Mouse (Mus musculus) adipocyte (in vitro differentiated cells): Measurements from ENCODE around the gene Tfap4.
A peak's percentile ranks its signal among the peaks of the same experiment; 100 is the strongest.
"Not testable (repeated sequence)": the region's sequence is repeated elsewhere in the genome, so short reads cannot be mapped to it uniquely, and the experiment has no call there.

Experiments used
- DNase-seq: peaks from one replicate; pipeline ENCODE4 v3.0.0-alpha.2; 2016; ENCODE audit warnings: low spot score

Tfap4 gene

DNA sequence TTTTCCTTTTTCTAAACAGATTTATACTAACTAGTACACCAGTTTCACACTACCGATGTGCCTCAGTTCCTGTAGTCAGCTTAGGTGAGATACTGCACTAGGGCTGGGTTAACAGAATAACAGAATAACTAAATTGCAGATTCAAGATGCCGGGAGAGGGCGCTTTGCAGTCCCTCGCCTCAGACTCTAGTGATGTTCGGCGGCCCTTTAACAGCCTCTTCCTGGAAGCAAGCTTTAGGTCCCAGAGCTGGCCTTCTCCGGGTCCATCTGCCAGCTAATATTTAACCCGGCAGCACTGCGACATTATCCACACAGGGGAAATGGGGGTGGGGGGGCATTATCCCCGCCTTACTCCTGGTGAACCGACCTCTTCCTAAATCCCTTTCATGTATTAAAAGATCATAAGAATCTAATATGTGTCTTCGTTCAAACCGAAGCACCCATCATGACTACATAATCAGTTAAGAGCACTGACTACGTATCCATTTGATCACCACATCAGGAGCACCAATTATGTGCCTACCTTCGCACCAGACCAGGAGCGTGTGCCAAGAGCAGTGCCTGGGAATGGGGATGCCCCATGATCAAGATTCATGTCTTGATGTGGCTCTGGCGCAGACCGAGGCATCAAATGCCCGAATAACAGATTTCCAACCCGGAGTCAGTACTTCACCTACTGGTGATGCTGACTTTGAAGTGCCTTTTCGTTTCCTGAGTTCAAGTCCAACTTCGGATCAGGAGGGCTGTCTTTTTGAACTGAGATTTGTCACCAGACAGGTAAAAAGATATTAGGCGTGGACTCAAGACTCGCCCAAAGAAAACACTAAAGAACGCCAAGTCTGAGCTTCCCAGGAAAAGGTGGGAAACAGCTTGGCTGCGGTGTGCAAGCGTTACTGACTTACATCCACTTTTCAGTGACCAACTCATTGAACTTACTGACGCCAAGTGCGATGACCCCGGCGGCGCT is 33.5 kb upstream of the Tfap4 start:
- DNase-seq: peak; percentile 59

DNA sequence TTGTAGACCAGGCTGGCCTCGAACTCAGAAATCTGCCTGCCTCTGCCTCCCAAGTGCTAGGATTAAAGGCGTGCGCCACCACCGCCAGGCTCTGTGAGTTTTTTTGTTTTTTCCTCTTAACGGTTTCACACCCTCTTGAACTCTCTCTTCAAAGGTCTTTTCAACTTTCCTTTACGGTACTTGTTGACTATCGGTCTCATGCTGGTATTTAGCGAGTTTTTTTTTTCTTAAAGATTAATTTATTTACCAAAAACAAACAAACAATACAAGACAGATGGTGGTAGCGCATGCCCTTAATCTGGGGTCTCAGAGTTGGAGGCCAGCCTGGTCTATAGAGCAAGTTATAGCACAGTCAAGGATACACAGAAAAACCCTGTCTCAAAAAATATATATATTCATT is 30.6 kb upstream of the Tfap4 start:
- DNase-seq: peak; percentile 63

DNA sequence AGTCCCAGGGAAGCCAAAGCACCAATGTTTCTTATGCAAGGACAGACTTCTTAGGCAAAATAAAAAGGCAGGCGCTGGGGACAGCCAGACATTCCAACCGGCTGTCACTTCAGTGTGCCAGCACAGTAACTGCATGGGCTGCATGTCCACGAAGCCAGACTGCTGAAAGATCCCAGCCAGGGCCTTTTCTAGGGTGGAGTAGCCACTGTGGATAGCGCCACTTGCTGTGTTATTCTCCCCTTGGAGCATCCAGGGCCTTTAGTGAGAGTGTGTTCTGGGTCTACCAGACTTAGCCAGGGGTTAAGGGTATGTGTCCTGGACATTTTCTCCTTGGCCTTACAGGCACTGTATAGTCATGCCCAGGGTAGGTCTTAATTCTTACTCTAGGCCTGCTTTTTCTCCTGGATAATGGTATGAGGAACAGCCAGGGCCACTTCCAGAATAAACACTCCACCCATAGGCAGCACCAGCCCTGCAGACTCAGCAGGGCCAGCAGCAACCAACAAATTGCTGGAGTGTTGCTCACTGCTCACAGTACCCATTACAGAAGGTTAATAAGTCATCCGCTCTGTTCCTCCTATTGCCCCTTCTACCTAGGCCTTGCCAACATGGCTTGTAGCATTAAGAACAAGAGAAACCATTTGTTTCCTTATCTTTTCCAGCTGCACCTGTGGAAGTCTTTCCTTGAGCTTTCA is 28.0 kb upstream of the Tfap4 start:
- DNase-seq: peak; percentile 33

DNA sequence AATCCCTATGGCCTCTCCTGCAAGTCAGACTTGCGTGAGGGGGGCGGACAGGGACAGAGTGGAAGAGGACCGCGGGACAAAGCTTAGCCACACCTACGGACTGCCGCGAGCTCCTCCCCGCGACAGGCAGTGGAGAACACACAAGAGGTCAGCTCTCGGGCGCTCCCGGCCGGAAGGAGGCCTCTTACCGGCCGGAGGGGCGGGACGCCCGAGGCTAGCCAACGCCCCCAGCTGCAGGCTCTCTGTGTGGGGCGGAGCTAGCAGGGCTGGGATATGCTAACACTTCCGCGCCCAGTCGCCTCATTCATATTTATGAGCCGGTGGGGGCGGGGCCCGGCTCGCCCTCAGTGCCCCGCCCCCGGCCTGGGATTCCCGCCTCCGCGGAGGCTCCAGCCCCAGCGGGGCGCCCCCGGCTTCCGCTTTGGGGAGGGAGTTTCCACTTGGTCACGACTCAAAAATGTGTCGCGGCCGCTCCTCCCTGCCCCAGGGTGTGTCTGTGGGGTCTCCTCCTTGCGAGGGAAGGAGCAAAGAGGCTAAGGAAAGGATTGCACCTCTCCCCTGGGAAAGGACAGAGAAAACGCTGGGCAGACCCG is 27.0 kb upstream of the Tfap4 start:
- peak; percentile 98 for DNase-seq

DNA sequence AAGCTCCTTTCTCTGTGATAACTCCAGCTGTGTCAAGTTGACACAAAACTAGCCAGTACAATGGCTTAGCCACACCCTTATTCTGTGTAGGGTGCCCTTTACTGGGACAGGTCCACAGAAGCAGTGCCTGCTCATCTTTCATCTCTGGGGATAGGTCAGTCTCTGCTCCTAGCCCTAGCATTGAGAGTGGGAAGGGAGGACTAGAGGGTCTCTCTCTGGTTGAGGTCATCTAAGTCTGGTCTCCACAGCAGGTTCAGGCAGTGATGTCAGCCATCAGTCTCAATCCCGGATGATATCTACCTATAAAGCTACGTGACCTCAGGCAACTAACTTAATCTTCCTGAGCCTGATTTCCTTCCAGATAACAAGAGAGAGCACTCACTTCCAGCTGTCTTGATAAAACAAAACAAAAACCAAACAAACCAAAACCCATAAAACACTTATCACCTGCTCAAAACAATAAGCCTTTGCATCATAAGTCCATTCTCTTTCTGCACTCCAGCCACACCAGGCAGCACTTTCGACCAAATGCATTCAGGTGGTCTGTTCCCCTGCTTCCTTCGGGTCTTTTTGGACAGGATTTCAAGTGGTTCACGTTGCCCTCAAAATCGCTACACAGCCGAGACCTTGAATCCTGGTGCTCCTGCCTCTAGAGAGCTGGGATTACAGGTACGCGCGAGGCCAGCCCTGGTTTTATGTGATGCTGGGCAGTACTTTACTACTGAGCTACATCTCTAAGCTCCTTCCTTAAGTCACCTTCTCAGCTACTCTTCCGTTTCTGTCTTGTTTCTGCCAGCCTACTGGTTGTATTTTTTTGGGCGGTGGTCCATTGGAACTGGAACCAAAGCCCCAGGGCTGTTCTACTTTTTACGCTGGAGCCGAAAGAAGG is 26.2 kb upstream of the Tfap4 start:
- no peak for DNase-seq

DNA sequence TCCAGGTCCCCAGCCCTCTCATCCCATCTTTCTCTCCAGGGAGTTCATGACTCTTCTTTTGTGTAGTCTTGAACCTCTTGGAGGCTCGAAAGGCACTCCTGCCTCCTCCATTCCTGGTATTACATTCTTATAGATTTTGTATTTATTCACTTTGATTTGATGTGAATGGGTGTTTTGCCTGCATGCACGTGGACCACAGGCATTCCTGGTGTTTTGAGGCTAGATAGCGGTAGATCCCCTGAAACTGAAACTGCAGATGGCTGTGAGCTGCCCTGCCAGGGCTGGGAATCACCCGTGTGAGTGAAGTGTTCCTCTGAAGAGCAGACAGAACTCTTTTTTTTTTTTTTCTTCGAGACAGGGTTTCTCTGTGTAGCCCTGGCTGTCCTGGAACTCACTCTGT is 24.8 kb upstream of the Tfap4 start:
- no peak for DNase-seq

DNA sequence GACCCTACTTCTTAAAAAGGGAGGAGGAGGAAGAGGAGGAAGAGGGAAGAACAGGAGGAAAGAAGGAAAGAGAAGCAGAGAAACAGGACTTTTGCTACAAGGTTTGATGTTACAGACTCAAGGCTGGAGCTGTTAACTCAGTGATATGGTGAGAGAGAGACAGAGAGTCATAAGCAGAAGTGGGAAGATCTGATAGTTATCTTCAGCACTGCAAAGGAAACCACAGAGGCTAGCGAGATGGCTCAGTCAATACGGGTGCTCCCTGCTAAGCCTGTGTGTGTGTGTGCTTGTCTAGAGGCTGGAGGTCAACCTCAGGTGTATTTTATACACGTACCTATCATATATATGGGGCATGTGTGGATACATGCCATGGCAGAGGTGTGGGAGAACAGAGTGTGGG is 24.2 kb upstream of the Tfap4 start:
- DNase-seq: no peak

DNA sequence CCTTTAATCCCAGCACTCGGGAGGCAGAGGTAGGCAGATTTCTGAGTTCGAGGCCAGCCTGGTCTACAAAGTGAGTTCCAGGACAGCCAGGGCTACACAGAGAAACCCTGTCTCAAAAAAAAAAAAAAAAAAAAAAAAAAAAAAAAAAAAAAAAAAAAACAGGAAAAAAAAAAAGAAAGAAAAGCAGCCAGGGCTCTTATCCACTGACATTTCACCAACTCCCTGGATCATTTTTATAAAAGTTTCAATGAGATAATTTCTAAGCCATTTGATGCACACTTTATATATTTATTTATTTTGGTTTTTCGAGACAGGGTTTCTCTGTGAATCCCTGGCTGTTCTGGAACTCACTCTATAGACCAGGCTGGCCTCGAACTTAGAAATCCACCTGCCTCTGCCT is 21.5 kb upstream of the Tfap4 start:
- DNase-seq: not testable (repeated sequence)

DNA sequence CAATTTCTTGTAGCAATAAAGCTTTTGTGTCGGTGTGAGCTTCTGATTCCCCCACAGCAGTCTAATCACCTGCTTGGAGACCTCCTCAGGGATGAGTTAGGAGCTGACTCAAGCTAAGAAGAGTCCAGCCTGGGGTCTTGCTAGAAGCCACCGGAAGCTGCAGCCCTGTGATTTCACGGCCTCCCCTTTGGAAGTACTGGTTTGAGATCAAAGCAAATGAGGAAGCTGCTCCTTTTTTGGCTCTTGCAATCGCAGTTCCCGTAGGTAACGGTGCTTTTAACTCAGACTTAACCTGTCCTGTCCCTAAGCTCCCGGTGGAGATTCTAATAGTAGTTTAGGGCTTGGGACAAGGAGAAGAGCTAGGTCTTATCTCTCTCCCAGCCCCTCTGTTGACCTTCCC is 19.0 kb upstream of the Tfap4 start:
- no peak for DNase-seq

DNA sequence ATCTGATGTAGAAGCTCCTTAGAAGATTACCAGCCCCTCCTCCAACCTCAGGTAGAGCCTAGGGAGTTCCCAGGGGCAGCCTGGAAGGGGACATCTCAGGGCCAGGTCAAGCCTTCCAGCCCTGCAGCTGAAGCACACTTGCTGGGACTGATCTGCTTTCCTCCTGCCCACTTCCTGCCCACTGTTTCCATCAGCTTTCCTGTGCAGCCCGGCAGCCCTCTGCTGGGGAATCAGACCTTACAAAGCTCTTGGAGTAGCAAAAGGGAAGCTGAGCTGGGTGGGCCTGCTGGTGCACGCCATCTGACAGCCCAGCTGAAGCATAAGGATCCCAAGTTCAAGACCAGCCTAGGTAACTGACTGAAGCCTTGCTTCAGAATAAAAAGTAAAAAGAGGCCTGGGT is 17.2 kb upstream of the Tfap4 start:
- no peak for DNase-seq

DNA sequence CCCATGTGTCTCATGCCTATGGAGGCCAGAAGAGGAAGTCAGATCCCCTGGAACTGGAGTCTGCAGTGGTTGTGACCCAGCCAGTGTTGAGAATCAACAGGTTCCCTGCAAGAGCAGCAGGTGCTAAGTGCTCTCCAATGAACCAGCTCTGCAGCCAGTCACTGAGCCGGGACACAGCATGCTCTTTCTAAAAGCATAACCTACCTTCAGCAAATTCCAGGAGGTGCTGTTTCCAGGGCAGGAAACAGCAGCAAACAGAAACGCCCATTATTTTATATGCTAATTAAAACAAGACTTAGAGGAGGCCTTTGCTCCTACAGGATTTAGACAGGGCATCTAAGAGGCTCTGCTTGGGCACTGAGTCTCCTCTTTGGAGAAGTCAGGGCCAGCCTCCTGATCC is 16.4 kb upstream of the Tfap4 start:
- DNase-seq: no peak

DNA sequence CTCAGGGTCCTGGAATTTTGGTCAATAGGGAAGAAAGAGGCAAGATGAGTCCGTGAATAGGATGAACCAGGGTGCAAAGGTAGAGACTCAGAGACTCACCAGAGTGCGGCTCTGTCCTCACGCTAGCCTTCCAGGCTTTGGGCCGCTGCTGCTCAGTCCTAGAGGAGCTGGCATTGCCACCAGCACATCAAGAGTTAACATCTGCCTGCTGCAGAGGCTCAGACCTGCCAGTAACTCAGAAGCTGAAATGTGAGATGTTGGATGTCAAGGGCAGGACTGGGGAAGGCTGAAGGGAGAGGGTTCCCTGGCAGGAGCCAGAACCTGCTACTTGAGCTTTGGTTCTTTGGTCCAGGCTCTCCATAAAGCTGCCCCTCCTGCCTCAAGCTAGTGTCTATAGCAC is 11.1 kb upstream of the Tfap4 start:
- DNase-seq: no peak

DNA sequence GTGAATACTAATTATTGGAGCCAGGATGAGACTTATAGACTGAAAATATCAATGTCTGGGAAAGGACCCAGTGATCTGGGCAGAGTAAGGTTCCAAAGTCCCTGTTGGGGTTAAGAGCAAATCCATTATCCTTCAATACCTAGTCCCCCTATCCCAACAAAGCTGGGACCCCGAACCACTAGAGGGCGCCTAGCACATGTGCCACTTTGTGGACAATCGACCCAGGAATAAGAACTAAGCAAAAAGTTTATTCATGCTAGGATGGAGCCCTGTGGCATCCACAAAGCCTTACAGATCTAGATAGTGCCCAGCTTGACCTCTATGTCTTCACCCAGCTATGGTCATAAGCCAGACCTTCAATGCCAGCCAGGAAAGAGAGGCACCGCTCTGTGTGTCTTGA is 8.3 kb upstream of the Tfap4 start:
- peak; percentile 92 for DNase-seq

DNA sequence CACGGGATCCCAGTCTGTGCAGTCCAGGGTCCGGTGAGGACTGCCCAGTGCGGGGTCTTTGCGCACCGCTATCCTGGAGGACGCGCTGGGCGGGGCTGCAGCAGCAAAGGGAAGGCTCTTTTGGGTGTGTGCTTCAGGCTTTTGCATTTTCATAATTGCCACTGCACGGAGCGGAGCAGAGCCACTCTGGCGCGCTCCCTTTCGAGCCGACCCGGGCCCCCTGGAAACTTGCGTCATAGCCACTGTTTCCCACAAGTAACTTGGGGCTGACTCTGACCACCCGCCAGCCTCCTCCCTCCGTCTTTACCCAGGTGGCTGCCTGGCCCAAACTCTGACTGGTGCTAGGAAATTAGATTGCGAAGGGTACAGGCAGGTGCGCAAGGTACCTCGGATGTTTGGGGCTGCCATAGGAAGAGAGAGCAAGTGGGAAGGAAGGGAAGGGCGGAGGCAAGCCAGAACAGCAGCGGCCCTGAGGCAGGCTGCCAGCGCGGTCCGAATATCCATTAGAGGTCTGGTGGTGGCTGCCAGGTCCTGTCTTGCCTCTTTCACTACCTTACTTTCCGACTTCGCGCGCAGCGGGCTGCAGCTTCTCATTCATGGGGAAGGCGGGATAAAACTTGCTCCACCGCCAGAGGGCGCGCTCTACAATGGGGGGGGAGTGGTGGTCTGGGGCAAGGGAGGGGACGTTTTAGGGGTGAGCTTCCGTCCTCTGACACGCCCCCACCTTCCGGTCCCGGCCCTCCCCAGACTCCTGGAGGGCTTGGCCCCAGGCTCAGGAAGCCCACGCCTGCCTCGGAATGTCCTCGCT is 695 bp upstream of the Tfap4 start:
- peak; percentile 66 for DNase-seq

DNA sequence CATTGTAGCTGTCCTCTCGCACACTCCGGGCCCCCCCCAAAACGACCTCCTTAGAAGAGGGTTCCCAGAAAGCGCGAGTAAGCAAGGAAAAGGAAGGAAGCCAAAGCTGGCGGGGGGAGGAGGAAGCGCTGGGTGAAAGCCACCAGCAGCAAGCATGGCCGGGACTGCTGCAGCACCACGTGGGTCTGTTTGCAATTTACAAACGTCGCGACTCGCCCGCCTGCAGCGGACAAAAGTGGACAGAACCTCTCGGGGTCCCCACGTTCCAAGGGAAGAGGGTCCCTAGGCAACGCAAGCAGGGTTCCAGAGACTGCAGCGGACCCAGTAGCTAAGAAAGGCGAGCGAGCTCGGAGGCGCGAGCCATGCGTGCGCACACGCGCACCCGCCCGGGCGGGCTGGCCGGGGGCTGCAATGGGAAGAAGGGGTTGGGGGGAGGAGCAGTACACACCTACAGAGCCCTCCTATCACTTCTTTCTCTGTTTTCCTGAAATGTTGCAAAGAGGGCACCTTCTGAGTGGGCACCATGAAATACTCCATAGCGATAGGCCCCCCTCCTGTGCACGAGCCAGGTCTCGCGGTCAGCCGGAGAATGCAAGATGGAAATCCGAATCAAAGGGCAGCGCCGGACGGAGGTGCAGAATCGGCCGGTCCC is 548 bp downstream of the Tfap4 start:
- DNase-seq: peak; percentile 80

DNA sequence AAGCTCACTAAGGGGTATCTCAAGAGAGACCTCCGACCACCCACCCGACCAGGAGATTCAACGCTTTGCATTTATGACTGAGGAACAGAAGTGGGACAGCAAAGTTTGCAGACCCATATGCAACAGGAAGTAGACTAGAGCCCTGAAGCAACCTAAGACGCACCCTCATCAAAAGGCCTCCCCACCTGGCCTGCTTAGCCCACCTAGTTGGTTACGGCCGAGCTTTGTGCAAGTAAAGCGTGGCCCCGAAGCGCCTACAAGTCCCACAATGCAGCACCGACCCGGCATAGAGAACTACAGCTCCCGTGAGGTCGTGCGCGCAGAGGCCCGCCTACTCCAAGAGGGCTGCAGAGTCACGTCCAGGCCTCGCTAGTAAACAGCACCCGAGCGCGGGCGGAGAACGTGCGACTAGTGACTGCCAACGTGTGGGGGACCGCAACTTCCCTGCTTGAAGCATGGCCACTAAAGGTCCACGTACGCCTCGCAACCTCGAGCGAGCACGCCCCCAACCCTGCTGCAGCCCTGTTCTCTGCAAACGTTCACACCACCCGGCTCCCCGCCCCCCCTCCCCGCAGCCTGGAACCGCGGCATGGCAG is 1.2 kb downstream of the Tfap4 start:
- peak; percentile 93 for DNase-seq

DNA sequence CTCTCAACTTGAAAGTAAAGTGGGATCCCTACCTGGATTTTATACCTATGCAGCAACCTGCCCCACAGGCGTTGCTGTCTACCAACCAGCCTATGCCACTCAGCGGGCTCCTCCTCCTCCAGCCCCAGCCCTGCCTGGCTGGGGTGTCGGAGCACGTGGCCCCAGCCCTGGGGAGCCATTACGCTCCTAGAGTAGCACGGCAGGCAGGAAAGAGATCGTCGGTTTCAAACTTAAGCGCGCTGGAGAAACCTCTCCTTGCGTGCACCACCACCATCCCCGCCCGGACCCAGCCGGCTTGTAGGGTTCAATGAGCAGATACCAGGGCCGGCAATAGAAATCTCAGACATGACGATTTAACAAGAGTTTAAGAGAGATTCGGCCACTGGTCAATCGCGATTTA is 1.7 kb downstream of the Tfap4 start:
- peak; percentile 81 for DNase-seq

DNA sequence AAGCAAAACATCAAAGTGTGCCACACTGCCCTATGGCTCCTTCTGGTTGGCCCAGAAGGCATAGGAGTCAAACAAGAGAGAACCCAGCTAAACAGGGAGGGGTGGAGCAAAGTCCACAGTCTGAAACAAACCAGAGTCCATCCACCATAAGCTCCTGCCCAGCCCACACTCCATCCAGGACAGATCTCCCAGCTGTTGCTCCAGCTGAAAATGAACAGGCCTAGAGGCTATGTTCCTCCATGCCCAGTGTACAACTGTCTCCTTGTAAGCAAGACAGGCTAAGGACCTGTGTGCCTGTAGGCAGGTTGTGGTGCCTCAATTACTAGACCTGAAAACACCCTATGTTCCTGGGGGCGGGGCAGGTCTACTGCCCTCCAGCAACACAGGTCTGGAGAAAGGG is 2.6 kb downstream of the Tfap4 start:
- DNase-seq: no peak

DNA sequence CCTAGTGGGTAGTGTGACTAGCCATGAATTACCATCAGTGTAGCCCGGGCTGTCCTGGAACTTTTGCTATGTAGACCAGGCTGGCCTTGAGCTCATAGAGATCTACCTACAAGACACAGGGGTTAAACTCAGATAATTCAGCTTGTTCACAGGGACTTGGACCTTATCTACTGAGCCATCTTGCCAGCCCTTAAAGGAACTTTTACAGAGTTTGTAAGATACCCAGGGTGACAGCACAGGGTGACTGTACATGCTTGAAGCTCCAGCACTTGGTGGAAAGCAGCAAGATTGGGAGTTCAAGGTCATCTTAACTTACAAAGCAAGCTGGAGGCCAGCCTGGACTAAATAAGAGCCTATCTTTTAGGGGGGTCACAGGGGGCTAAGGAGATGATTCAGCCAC is 4.1 kb downstream of the Tfap4 start:
- DNase-seq: no peak
